8 mouse cellular contexts compared by ENCODE assay signal in the genomic region with DNA sequence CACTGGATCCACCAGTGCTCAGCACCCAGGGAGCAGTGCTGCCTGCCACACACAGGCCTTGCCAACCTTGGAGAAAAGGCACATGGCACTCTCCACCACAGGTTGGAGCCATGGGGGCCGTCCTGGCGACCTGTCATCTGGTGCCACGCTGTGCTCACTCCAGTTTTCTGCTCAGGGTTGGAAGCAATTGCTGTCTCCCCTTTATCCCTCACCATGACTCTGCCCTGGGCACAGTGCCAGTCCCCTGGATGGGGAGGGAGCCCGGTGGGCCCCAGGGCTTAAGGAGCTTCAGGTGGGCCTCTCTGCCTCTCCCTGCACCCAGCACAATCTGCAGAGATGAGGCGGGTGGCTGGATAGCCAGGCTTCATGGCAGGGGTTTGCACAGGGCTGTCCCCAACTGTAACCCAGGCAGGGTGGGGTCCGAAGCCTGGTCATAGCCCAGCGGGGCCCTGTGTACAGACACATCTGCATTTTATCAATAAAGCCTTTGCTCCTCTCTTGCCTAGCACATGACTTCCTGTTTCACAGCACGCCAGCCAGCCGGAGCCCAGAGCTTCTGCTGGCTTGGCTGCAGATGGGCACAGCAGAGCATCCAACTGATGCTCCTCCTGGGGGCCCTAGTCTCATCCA. TPM values are rescaled to one million over a fixed set of nuclear protein-coding genes. Genes with fewer than 3 reads are reported as not detected.
DNase-seq lines count a peak whose midpoint lies in the region; ATAC-seq lines count a peak whose summit lies in the region.

No protein-coding gene starts in this region.

- intact Hi-C loops in left cerebral cortex, postnatal 4 days (cut with DNase I): no loop called here

- ATAC-seq in frontal cortex, adult (ENCODE audit: low TSS enrichment): peak; percentile 10

- no peak for DNase-seq in frontal cortex, postnatal 10 days (ENCODE audit: low spot score in 2 of 2)
- DNase-seq in left cerebral cortex, postnatal 4 days: peak; percentile 30
- no peak for DNase-seq in left cerebral cortex, adult 9 months (ENCODE audit: low spot score in 2 of 2)
- DNase-seq in brain, adult 2 months (ENCODE audit: low read depth, low spot score): peak; percentile 39
- peak; percentile 36 to 44 for DNase-seq in layer of hippocampus, postnatal 14 days (ENCODE audit: low spot score in 2 of 2)
- no peak for DNase-seq in T-cell, adult 2 months (ENCODE audit: low spot score)
- no peak for DNase-seq in kidney, adult 11 months

RNA-seq across cellular contexts. Expression of a gene that starts 1.5 kb away (rescaled TPM):
- total RNA-seq in left cerebral cortex, postnatal 4 days (2021): not detected
- total RNA-seq in layer of hippocampus, postnatal 14 days (2021): under 1 TPM; 0.30 to 0.45 TPM

RNA-seq across cellular contexts. Expression of a gene that starts 11.1 kb away (rescaled TPM):
- total RNA-seq in left cerebral cortex, postnatal 4 days (2021): 10 to 100 TPM in 1 of 2 experiments, 1 to 10 TPM in 1; 9.0 to 10.2 TPM
- 1 to 10 TPM; 7.3 to 9.8 TPM for total RNA-seq in layer of hippocampus, postnatal 14 days (2021)

RNA-seq across cellular contexts. Expression of a gene that starts 17.8 kb away (rescaled TPM):
- total RNA-seq in left cerebral cortex, postnatal 4 days (2021): 1 to 10 TPM; 2.2 to 2.6 TPM
- total RNA-seq in layer of hippocampus, postnatal 14 days (2021): 1 to 10 TPM; 1.3 to 1.5 TPM

RNA-seq across cellular contexts. Expression of a gene that starts 51.9 kb away (rescaled TPM):
- 100 to 1,000 TPM; 108 to 113 TPM for total RNA-seq in left cerebral cortex, postnatal 4 days (2021)
- 10 to 100 TPM; 60.5 to 64.9 TPM for total RNA-seq in layer of hippocampus, postnatal 14 days (2021)

RNA-seq across cellular contexts. Expression of a gene that starts 52.7 kb away (rescaled TPM):
- total RNA-seq in left cerebral cortex, postnatal 4 days (2021): 10 to 100 TPM; 12.7 to 13.5 TPM
- total RNA-seq in layer of hippocampus, postnatal 14 days (2021): 10 to 100 TPM; 15.6 to 17.0 TPM

Comparison
In these comparisons a context has a peak if more than half of its experiments do, and no peak if none do; other contexts are left out.
1. DNase-seq: peak in left cerebral cortex, postnatal 4 days (single experiment), brain, adult 2 months (single experiment) and layer of hippocampus, postnatal 14 days (2 of 2); none in frontal cortex, postnatal 10 days (0 of 2), left cerebral cortex, adult 9 months (0 of 2), T-cell, adult 2 months (single experiment) and kidney, adult 11 months (single experiment).